Mouse (Mus musculus) forebrain, postnatal 0 days (tissue): ENCODE data around the gene Art3. TPM values are rescaled to one million over a fixed set of nuclear protein-coding genes. Genes with fewer than 3 reads are reported as not detected.
A peak's percentile ranks its signal among the peaks of the same experiment; 100 is the strongest.

Source experiments
- ATAC-seq: fragments of 200-750 bp; cut with Nextera tagmentation; 2 replicates; pipeline ENCODE4 v1.8.0; 2017; ENCODE audit warnings: mild to moderate bottlenecking, moderate library complexity
- DNase-seq: peaks from one replicate; pipeline ENCODE4 v3.0.0-alpha.2; 2015
- H3K27ac ChIP-seq: fragments of 300-500 bp; sonication (generic); 2 replicates; pipeline ENCODE4 v1.5.1; 2014; ENCODE audit warnings: low read depth, mild to moderate bottlenecking, antibody characterized with exemption, low read length, moderate library complexity, mixed read lengths
- H3K27me3 ChIP-seq: fragments of 300-500 bp; sonication (generic); 2 replicates; pipeline ENCODE4 v1.6.1; 2014; ENCODE audit warnings: mild to moderate bottlenecking, low read length, mixed read lengths; ENCODE audit not compliant: insufficient read depth
- H3K36me3 ChIP-seq: fragments of 300-500 bp; sonication (generic); 2 replicates; pipeline ENCODE4 v1.6.1; 2014; ENCODE audit warnings: mild to moderate bottlenecking, moderate library complexity; ENCODE audit not compliant: insufficient read depth
- H3K4me1 ChIP-seq: fragments of 300-500 bp; sonication (generic); 2 replicates; pipeline ENCODE4 v1.6.1; 2014; ENCODE audit warnings: antibody characterized with exemption; ENCODE audit not compliant: insufficient read depth
- H3K4me2 ChIP-seq: fragments of 300-500 bp; sonication (generic); 2 replicates; pipeline ENCODE4 v1.6.1; 2014; ENCODE audit warnings: low read depth, mild to moderate bottlenecking, moderate library complexity
- H3K4me3 ChIP-seq: fragments of 300-500 bp; sonication (generic); 2 replicates; pipeline ENCODE4 v1.5.1; 2014; ENCODE audit warnings: low read depth, low read length, mixed read lengths
- H3K9ac ChIP-seq: fragments of 300-500 bp; sonication (generic); 2 replicates; pipeline ENCODE4 v1.6.1; 2014; ENCODE audit warnings: mild to moderate bottlenecking
- H3K9me3 ChIP-seq: fragments of 300-500 bp; sonication (generic); 2 replicates; pipeline ENCODE4 v1.6.1; 2016; ENCODE audit warnings: low read length
- CTCF ChIP-seq: sonication (generic); IDR thresholded peaks from 2 replicates; pipeline ENCODE4 v1.5.1; 2016; ENCODE audit warnings: antibody characterized with exemption, control low read depth, low read depth
- WGBS: fragments of 180-500 bp; shearing (Covaris S2); extraction: QIAGEN DNeasy Blood & Tissue Kit; methylation state at CpG from one replicate; pipeline ENCODE4 v1.1.7; 2014; 5-methylcytosine and 5-hydroxymethylcytosine counted together
- polyA plus RNA-seq: library from polyadenylated mRNA; unstranded; fragments of >200 nt; fragmentation: Nextera tagmentation; extraction: Ambion mirVana; gene quantifications from 2 replicates; pipeline ENCODE4 v1.2.1, GENCODE M21; 2015
- total RNA-seq: library from RNA; depleted of rRNA; stranded (reverse); fragments of >200 nt; gene quantifications from 2 replicates; pipeline ENCODE4 v1.2.3, GENCODE M21; 2014

The Art3 gene
- total and polyA plus RNA-seq, 2 experiments from 2014 or later, result 3.5 to 8.0 TPM

- Histone ChIP-seq H3K36me3 (no peaks in the 10 kb centered on the region), H3K4me3 (no peak overlapping the region), H3K4me1 (no peaks in the 10 kb centered on the region), H3K4me2 (no peak overlapping the region), H3K9ac (no peak overlapping the region), H3K27ac (no peak overlapping the region), H3K9me3 (no peaks in the 10 kb centered on the region), H3K27me3 (peaks cover 4% of the 10 kb centered on the region; the same call in 1 of the 2 replicates)
- WGBS, result 73% methylated on average over 11 of the region's 11 CpGs
- DNase-seq, result no peak
- TF ChIP-seq CTCF, result no peak
- ATAC-seq, result no peak
These were observed 55.8 kb downstream of the Art3 start for GRCm38 (mm10) chr5:92387433-92387832.

DNA sequence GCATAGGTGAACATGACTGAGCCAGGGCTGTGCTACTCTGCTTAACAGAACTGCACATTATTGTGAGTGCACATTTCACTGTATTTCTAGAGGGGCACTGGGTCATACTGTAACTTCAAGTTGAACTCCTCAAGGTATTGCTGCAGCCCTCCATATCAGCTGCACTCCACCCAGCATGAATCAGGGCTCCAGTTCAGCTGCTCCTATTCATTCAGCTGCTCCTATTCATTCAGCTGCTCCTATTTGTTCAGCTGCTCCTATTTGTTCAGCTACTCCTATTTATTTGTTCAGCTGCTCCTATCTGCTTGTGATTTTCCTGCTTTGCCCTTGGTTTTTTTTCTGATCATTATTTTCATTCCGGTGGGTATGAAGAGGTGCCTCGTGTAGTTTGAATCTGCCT, 58.4 kb downstream of the Art3 start:
- Histone ChIP-seq H3K4me1 (no peaks in the 10 kb centered on the region), H3K9me3 (no peaks in the 10 kb centered on the region), H3K27ac (no peak overlapping the region), H3K27me3 (peaks cover 4% of the 10 kb centered on the region; the same call in 1 of the 2 replicates), H3K9ac (no peak overlapping the region), H3K4me3 (no peak overlapping the region), H3K4me2 (no peak overlapping the region), H3K36me3 (no peaks in the 10 kb centered on the region)
- no peak for TF ChIP-seq CTCF
- ATAC-seq (no peak), DNase-seq (no peak)
- 70% methylated on average over 2 of the region's 2 CpGs for WGBS

- ATAC-seq (no peak), DNase-seq (no peak)
- Histone ChIP-seq H3K36me3 (no peaks in the 10 kb centered on the region), H3K4me2 (no peak overlapping the region), H3K4me1 (no peaks in the 10 kb centered on the region), H3K27me3 (peaks cover 4% of the 10 kb centered on the region; the same call in 1 of the 2 replicates), H3K27ac (no peak overlapping the region), H3K4me3 (no peak overlapping the region), H3K9me3 (no peaks in the 10 kb centered on the region), H3K9ac (no peak overlapping the region)
- no peak for TF ChIP-seq CTCF
- 67% methylated on average over 8 of the region's 8 CpGs for WGBS
These were observed 59.0 kb downstream of the Art3 start for GRCm38 (mm10) chr5:92390615-92391014.

- Histone ChIP-seq H3K9ac (no peak overlapping the region), H3K4me3 (peak overlapping the region; percentile 4; the same call in 1 of the 2 replicates), H3K4me1 (no peaks in the 10 kb centered on the region), H3K27me3 (peaks cover 4% of the 10 kb centered on the region; the same call in 1 of the 2 replicates), H3K4me2 (peak overlapping the region; percentile 28; the same call in 1 of the 2 replicates), H3K9me3 (no peaks in the 10 kb centered on the region), H3K27ac (no peak overlapping the region), H3K36me3 (no peaks in the 10 kb centered on the region)
- ATAC-seq, result no peak
- TF ChIP-seq CTCF, result no peak
- 47% methylated on average over 18 of the region's 18 CpGs for WGBS
- no peak for DNase-seq
These were observed 60.9 kb downstream of the Art3 start for GRCm38 (mm10) chr5:92392542-92392941.

GRCm38 (mm10) chr5:92393863-92394262, 62.2 kb downstream of the Art3 start:
- Histone ChIP-seq H3K9ac (no peak overlapping the region), H3K4me3 (no peak overlapping the region), H3K36me3 (no peaks in the 10 kb centered on the region), H3K4me1 (no peaks in the 10 kb centered on the region), H3K4me2 (no peak overlapping the region), H3K27ac (no peak overlapping the region), H3K27me3 (peaks cover 4% of the 10 kb centered on the region; the same call in 1 of the 2 replicates), H3K9me3 (no peaks in the 10 kb centered on the region)
- 54% methylated on average over 10 of the region's 10 CpGs for WGBS
- TF ChIP-seq CTCF, result no peak
- no peak for ATAC-seq
- DNase-seq, result no peak

DNA sequence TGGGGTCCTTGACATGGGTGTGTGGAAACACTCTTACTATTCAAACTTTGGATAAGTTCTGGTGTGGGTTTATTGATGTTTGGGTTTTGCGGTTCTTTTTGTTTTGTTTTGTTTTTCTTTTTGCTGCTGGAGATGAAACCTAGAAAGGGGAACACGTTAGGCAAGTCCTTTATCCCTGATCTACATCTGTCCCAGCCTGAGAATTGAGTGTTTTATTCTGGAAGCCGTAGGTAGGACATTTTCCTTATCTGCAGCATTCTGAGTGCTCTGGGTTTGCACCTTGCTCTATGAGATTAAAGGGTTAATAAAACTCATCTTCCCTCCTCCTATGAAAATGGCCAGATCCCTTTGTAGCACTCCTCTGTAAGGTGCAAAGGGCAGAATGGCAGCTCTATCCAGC, 64.1 kb downstream of the Art3 start:
- 87% methylated on average over 3 of the region's 3 CpGs for WGBS
- H3K9me3 ChIP-seq, result no peaks in the 10 kb centered on the region
- no peaks in the 10 kb centered on the region for H3K27me3 ChIP-seq
- no peaks in the 10 kb centered on the region for H3K36me3 ChIP-seq
- ATAC-seq (no peak), DNase-seq (no peak)
- TF ChIP-seq CTCF, result no peak
- no peak overlapping the region for H3K4me2 ChIP-seq
- H3K4me1 ChIP-seq, result no peaks in the 10 kb centered on the region
- H3K9ac ChIP-seq, result no peak overlapping the region
- no peak overlapping the region for H3K27ac ChIP-seq
- H3K4me3 ChIP-seq, result no peak overlapping the region

DNA sequence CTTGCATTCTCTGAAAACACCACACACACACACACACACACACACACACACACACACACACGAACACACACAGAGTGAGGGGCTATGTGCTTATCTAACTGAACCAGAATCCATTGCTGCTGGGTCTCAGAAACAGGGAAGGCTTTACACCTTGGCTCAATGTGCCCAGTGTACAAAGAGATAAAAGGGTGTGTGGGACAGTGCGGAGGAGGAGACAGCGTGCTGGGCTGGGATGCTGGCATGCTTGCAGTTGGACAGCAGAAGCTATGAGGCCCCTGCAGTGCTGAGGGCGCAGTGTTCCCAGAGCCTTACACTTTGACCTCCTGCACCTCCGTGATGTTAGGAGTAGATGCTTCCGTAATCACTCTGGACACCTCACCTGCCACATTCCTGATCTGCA, 64.8 kb downstream of the Art3 start:
- no peak for TF ChIP-seq CTCF
- H3K4me2 ChIP-seq, result no peak overlapping the region
- no peaks in the 10 kb centered on the region for H3K9me3 ChIP-seq
- no peaks in the 10 kb centered on the region for H3K4me1 ChIP-seq
- H3K9ac ChIP-seq, result no peak overlapping the region
- WGBS, result 88% methylated on average over 6 of the region's 6 CpGs
- H3K4me3 ChIP-seq, result no peak overlapping the region
- no peak overlapping the region for H3K27ac ChIP-seq
- DNase-seq, result no peak
- H3K36me3 ChIP-seq, result no peaks in the 10 kb centered on the region
- no peak for ATAC-seq
- no peaks in the 10 kb centered on the region for H3K27me3 ChIP-seq
